Mouse (Mus musculus): ENCODE measurements around the gene Lypd6b. TPM values are rescaled to one million over a fixed set of nuclear protein-coding genes. Genes with fewer than 3 reads are reported as not detected.

Lypd6b gene
- total and polyA plus RNA-seq, 2 experiments, result not detected

DNA sequence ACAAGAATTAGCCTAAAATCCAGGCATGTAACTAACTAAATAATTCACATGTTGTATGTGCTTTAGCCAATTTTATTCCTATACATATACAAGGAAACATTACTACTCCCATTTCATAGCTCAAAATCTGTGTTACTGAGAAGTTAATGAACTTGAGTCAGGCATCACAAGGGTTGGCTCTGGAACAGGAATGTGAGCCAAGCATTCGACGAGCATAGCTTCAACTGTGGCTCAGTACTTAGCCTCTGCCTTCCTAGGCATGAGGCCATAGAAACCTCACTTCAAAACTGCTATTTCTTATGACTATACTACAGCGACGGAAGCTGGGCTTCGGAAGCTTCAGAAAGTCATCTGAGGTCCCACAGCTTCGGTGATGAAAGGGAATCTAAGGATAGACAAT is 152.9 kb downstream of the Lypd6b start:
- Histone ChIP-seq H3K36me3 (ENCODE audit: control insufficient read depth, insufficient read depth, low read length) (no peaks in the 10 kb centered on the region), H3K27me3 (ENCODE audit: control insufficient read depth, insufficient read depth, low read length) (no peaks in the 10 kb centered on the region), H3K4me3 (ENCODE audit: insufficient read depth, low read depth, low read length) (no peak overlapping the region), H3K4me1 (ENCODE audit: control insufficient read depth, insufficient read depth, low read length) (no peaks in the 10 kb centered on the region), H3K79me2 (ENCODE audit: control insufficient read depth, insufficient read depth, low read length) (no peaks in the 10 kb centered on the region), H3K27ac (replicated peaks; ENCODE audit: insufficient read depth, low read depth, low read length) (no peak overlapping the region), H3K9ac (ENCODE audit: low read depth, low read length) (no peak overlapping the region)
- WGBS, result 76% methylated on average over 6 of the region's 6 CpGs
- TF ChIP-seq CTCF (IDR thresholded peaks at IDR 0.05; ENCODE audit: low read depth, low read length), result no peak
- TF ChIP-seq POLR2A (IDR thresholded peaks at IDR 0.05; ENCODE audit: extremely low read depth, insufficient read depth, low read length), result no peak
- DNase-seq (ENCODE audit: extremely low read depth, low read depth, low spot score), result peak; percentile 6

DNA sequence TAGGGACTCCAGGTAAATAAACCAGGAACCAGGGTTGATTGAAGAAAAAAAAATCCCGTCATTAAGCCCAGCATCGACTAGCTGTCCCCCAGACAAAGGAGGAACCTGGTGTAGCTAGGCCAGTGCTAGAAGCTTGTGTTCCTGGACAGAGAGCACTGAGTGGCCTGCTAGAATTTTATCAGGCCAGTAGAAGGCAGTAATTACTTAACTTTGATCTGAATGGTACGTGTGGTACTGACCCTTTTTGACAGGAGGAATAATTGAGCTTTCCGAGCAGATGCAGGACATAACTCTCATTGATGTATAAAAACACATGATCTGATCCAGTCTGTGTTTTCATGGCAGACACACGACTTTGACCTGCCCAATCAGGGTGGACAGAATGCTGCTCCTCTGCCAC is 154.6 kb downstream of the Lypd6b start:
- H3K36me3 ChIP-seq (ENCODE audit: control insufficient read depth, insufficient read depth, low read length), result no peaks in the 10 kb centered on the region

DNA sequence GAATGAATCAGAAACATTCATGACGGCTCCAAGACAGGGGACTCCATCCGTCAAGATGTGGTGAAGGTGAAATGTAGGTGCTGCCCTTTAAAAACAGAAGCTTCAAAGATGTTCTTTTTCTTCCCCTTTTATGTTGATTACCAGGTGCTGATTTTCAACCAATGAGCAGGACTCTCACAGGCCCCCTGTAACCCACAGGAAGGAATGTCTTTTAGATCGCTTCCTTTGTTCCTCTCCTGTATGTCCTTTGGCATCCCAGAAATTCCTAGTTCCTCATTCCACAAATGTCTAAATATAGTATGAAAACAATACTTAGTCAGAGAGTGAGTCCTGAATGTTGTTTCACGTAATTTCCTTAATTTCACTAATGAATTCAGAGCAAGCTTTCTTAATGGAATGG is 164.2 kb downstream of the Lypd6b start:
- WGBS, result 68% methylated on average over 4 of the region's 4 CpGs
- Histone ChIP-seq H3K27me3 (ENCODE audit: control insufficient read depth, insufficient read depth, low read length) (no peaks in the 10 kb centered on the region), H3K4me3 (ENCODE audit: insufficient read depth, low read depth, low read length) (no peak overlapping the region)

More for the DNA sequence above, 154.6 kb downstream of the Lypd6b start:
- H3K27me3 ChIP-seq (ENCODE audit: control insufficient read depth, insufficient read depth, low read length), result no peaks in the 10 kb centered on the region
- 48% methylated on average over 5 of the region's 5 CpGs for WGBS
- H3K4me1 ChIP-seq (ENCODE audit: control insufficient read depth, insufficient read depth, low read length), result no peaks in the 10 kb centered on the region
- no peak overlapping the region for H3K9ac ChIP-seq (ENCODE audit: low read depth, low read length)
- no peaks in the 10 kb centered on the region for H3K79me2 ChIP-seq (ENCODE audit: control insufficient read depth, insufficient read depth, low read length)
- no peak for TF ChIP-seq POLR2A (IDR thresholded peaks at IDR 0.05; ENCODE audit: extremely low read depth, insufficient read depth, low read length)
- no peak for TF ChIP-seq CTCF (IDR thresholded peaks at IDR 0.05; ENCODE audit: low read depth, low read length)
- no peak overlapping the region for H3K4me3 ChIP-seq (ENCODE audit: insufficient read depth, low read depth, low read length)
- H3K27ac ChIP-seq (replicated peaks; ENCODE audit: insufficient read depth, low read depth, low read length), result no peak overlapping the region
- DNase-seq (ENCODE audit: extremely low read depth, low read depth, low spot score), result no peak

DNA sequence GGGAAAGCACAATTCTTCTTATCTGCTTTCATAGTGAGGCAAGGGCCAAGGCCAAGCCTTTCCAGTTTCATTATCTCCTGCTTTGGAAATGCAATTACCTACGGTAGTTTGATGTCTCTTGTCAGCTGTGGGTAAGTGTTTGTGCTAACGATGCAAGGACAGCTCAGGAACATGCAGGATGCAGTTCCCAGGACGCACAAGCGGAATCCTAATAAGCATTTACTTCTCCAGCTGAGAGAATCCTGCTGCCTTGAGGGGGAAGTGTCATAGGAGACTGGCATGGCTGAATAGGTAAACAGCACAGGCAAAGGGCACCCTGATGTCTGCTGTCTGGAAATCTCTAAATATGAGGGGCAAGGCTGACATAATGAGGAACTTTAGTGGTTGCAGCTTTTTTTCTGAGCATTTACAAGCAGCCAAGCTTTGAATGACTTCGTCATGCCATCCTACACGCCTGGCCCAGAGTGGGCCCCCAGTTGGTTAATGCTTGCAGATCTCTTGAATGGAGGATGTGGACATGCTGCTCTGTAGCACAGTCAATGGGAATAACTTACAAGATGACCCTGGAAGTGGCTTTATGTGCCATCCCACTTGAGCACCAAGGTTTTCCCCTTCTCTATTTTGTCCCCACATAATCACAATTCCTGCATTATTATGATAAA is 165.3 kb downstream of the Lypd6b start:
- DNase-seq (ENCODE audit: extremely low read depth, low read depth, low spot score), result no peak
- Histone ChIP-seq H3K36me3 (ENCODE audit: control insufficient read depth, insufficient read depth, low read length) (no peaks in the 10 kb centered on the region), H3K4me1 (ENCODE audit: control insufficient read depth, insufficient read depth, low read length) (no peaks in the 10 kb centered on the region), H3K4me3 (ENCODE audit: insufficient read depth, low read depth, low read length) (no peak overlapping the region), H3K9ac (ENCODE audit: low read depth, low read length) (no peak overlapping the region), H3K27ac (replicated peaks; ENCODE audit: insufficient read depth, low read depth, low read length) (no peak overlapping the region), H3K79me2 (ENCODE audit: control insufficient read depth, insufficient read depth, low read length) (no peaks in the 10 kb centered on the region), H3K27me3 (ENCODE audit: control insufficient read depth, insufficient read depth, low read length) (no peaks in the 10 kb centered on the region)
- 56% methylated on average over 6 of the region's 6 CpGs for WGBS
- TF ChIP-seq CTCF (IDR thresholded peaks at IDR 0.05; ENCODE audit: low read depth, low read length) (no peak), POLR2A (IDR thresholded peaks at IDR 0.05; ENCODE audit: extremely low read depth, insufficient read depth, low read length) (no peak)

More for the DNA sequence above, 164.2 kb downstream of the Lypd6b start:
- H3K4me1 ChIP-seq (ENCODE audit: control insufficient read depth, insufficient read depth, low read length), result no peaks in the 10 kb centered on the region
- H3K36me3 ChIP-seq (ENCODE audit: control insufficient read depth, insufficient read depth, low read length), result no peaks in the 10 kb centered on the region
- DNase-seq (ENCODE audit: extremely low read depth, low read depth, low spot score), result no peak
- no peak overlapping the region for H3K9ac ChIP-seq (ENCODE audit: low read depth, low read length)
- TF ChIP-seq CTCF (IDR thresholded peaks at IDR 0.05; ENCODE audit: low read depth, low read length) (no peak), POLR2A (IDR thresholded peaks at IDR 0.05; ENCODE audit: extremely low read depth, insufficient read depth, low read length) (no peak)
- H3K79me2 ChIP-seq (ENCODE audit: control insufficient read depth, insufficient read depth, low read length), result no peaks in the 10 kb centered on the region
- no peak overlapping the region for H3K27ac ChIP-seq (replicated peaks; ENCODE audit: insufficient read depth, low read depth, low read length)

- TF ChIP-seq CTCF (IDR thresholded peaks at IDR 0.05; ENCODE audit: low read depth, low read length) (no peak), POLR2A (IDR thresholded peaks at IDR 0.05; ENCODE audit: extremely low read depth, insufficient read depth, low read length) (no peak)
- Histone ChIP-seq H3K36me3 (ENCODE audit: control insufficient read depth, insufficient read depth, low read length) (no peaks in the 10 kb centered on the region), H3K79me2 (ENCODE audit: control insufficient read depth, insufficient read depth, low read length) (no peaks in the 10 kb centered on the region), H3K4me3 (ENCODE audit: insufficient read depth, low read depth, low read length) (no peak overlapping the region), H3K4me1 (ENCODE audit: control insufficient read depth, insufficient read depth, low read length) (no peaks in the 10 kb centered on the region), H3K27me3 (ENCODE audit: control insufficient read depth, insufficient read depth, low read length) (no peaks in the 10 kb centered on the region), H3K27ac (replicated peaks; ENCODE audit: insufficient read depth, low read depth, low read length) (no peak overlapping the region), H3K9ac (ENCODE audit: low read depth, low read length) (no peak overlapping the region)
- WGBS, result 93% methylated on average over 2 of the region's 2 CpGs
- DNase-seq (ENCODE audit: extremely low read depth, low read depth, low spot score), result no peak
Measured at GRCm38 (mm10) chr2:49957449-49957848, 170.0 kb downstream of the Lypd6b start.

DNA sequence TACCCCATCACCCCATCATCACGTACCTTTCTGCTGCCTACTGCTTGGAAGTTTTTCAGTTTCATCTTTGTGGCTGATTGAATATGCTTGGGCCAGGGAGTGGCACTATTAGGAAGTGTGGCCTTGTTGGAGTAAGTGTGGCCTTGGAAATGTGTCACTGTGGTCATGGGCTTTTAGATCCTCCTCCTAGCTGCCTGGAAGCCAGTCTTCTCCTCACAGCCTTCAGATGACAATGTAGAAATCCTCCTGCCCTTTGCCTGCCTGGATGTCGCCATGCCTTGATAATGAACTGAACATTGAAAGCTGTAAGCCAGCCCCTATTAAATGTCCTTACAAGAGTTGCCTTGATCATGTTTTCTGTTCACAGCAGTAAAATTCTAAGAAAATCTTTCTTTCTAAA is 174.5 kb downstream of the Lypd6b start:
- H3K9ac ChIP-seq (ENCODE audit: low read depth, low read length), result no peak overlapping the region
- no peak for DNase-seq (ENCODE audit: extremely low read depth, low read depth, low spot score)
- no peaks in the 10 kb centered on the region for H3K4me1 ChIP-seq (ENCODE audit: control insufficient read depth, insufficient read depth, low read length)
- no peaks in the 10 kb centered on the region for H3K79me2 ChIP-seq (ENCODE audit: control insufficient read depth, insufficient read depth, low read length)
- H3K36me3 ChIP-seq (ENCODE audit: control insufficient read depth, insufficient read depth, low read length), result no peaks in the 10 kb centered on the region
- H3K27ac ChIP-seq (replicated peaks; ENCODE audit: insufficient read depth, low read depth, low read length), result no peak overlapping the region
- no peak overlapping the region for H3K4me3 ChIP-seq (ENCODE audit: insufficient read depth, low read depth, low read length)
- H3K27me3 ChIP-seq (ENCODE audit: control insufficient read depth, insufficient read depth, low read length), result no peaks in the 10 kb centered on the region
- TF ChIP-seq CTCF (IDR thresholded peaks at IDR 0.05; ENCODE audit: low read depth, low read length) (no peak), POLR2A (IDR thresholded peaks at IDR 0.05; ENCODE audit: extremely low read depth, insufficient read depth, low read length) (no peak)
- 81% methylated on average over 2 of the region's 2 CpGs for WGBS
